Mouse (Mus musculus) lung, postnatal 0 days (tissue): ENCODE data around the gene Gm28053. TPM values are rescaled to one million over a fixed set of nuclear protein-coding genes. Genes with fewer than 3 reads are reported as not detected.

Source experiments
- ATAC-seq: fragments of 200-750 bp; cut with Nextera tagmentation; 2 replicates; pipeline ENCODE4 v1.8.0; 2017; ENCODE audit warnings: moderate library complexity
- DNase-seq: peaks from one replicate; pipeline ENCODE4 v3.0.0-alpha.2; 2016; ENCODE audit warnings: low spot score
- H3K27ac ChIP-seq: fragments of 300-500 bp; sonication (generic); 2 replicates; pipeline ENCODE4 v1.5.1; 2014; ENCODE audit warnings: antibody characterized with exemption, mild to moderate bottlenecking, low read length, mixed read lengths
- H3K27me3 ChIP-seq: fragments of 300-500 bp; sonication (generic); replicated peaks from 2 replicates; pipeline ENCODE4 v1.6.1; 2014; ENCODE audit warnings: low read length, mixed read lengths; ENCODE audit not compliant: insufficient read depth
- H3K36me3 ChIP-seq: fragments of 300-500 bp; sonication (generic); 2 replicates; pipeline ENCODE4 v1.6.1; 2014; ENCODE audit warnings: low read length, mixed read lengths; ENCODE audit not compliant: insufficient read depth
- H3K4me1 ChIP-seq: fragments of 300-500 bp; sonication (generic); 2 replicates; pipeline ENCODE4 v1.6.1; 2014; ENCODE audit warnings: antibody characterized with exemption, low read depth, low read length, mixed read lengths; ENCODE audit not compliant: insufficient read depth
- H3K4me2 ChIP-seq: fragments of 300-500 bp; sonication (generic); replicated peaks from 2 replicates; pipeline ENCODE4 v1.6.1; 2014; ENCODE audit warnings: low read depth, mild to moderate bottlenecking, low read length, moderate library complexity, mixed read lengths
- H3K4me3 ChIP-seq: fragments of 300-500 bp; sonication (generic); 2 replicates; pipeline ENCODE4 v1.5.1; 2014; ENCODE audit warnings: low read depth, low read length
- H3K9ac ChIP-seq: fragments of 300-500 bp; sonication (generic); replicated peaks from 2 replicates; pipeline ENCODE4 v1.6.1; 2014; ENCODE audit warnings: low read depth, mild to moderate bottlenecking
- H3K9me3 ChIP-seq: fragments of 300-500 bp; sonication (generic); 2 replicates; pipeline ENCODE4 v1.6.1; 2016; ENCODE audit warnings: low read length, mixed read lengths
- CTCF ChIP-seq: IDR thresholded peaks from 2 replicates; pipeline ENCODE4 v1.5.1; 2016; ENCODE audit warnings: antibody characterized with exemption, mild to moderate bottlenecking
- EP300 ChIP-seq: IDR thresholded peaks from 2 replicates; pipeline ENCODE4 v1.6.1; 2016; ENCODE audit warnings: antibody characterized with exemption, mild to moderate bottlenecking, control low read depth
- WGBS: fragments of 180-500 bp; shearing (Covaris S2); extraction: QIAGEN DNeasy Blood & Tissue Kit; methylation state at CpG from one replicate; pipeline ENCODE4 v1.1.7; 2014; 5-methylcytosine and 5-hydroxymethylcytosine counted together
- polyA plus RNA-seq: library from polyadenylated mRNA; unstranded; fragments of >200 nt; fragmentation: Nextera tagmentation; extraction: Ambion mirVana; gene quantifications from 2 replicates; pipeline ENCODE4 v1.2.1, GENCODE M21; 2015

The Gm28053 gene
- polyA plus RNA-seq, 1 experiment from 2014 or later: 2.2 TPM

DNA sequence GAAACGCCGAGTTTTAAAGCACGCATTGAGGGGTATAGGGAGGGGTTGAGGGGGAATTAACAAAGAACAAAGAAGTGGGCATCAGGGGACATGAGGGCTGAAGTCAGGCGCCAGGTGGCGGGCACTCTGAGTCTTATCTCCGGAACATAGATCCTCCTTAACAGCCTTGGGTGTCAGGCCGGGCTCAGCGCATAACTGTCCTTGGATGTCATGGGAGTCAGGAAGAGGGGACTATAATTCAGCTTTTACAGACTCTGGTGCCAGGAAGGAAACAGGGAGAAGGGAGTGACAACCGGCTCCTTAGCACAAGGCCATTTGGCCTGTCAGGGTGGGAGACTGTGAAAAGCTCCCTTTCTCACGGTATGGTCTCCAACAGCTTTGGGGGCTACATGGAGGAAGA is 46.1 kb downstream of the Gm28053 start:
- ATAC-seq: no peak
- DNase-seq: no peak
- Histone ChIP-seq H3K4me2 (no peak overlapping the region), H3K4me3 (no peak overlapping the region), H3K27ac (no peak overlapping the region), H3K36me3 (no peaks in the 10 kb centered on the region), H3K9me3 (no peaks in the 10 kb centered on the region), H3K9ac (no peak overlapping the region), H3K27me3 (no peaks in the 10 kb centered on the region), H3K4me1 (no peaks in the 10 kb centered on the region)
- no peak for TF ChIP-seq CTCF
- TF ChIP-seq EP300: no peak
- WGBS: 92% methylated on average over 10 of the region's 10 CpGs

GRCm38 (mm10) chr6:48768178-48768869 is 49.9 kb downstream of the Gm28053 start:
- DNase-seq (no peak), ATAC-seq (no peak)
- Histone ChIP-seq H3K36me3 (no peaks in the 10 kb centered on the region), H3K27ac (no peak overlapping the region), H3K27me3 (no peaks in the 10 kb centered on the region), H3K9me3 (no peaks in the 10 kb centered on the region), H3K4me2 (no peak overlapping the region), H3K9ac (no peak overlapping the region), H3K4me1 (no peaks in the 10 kb centered on the region), H3K4me3 (no peak overlapping the region)
- WGBS: 59% methylated on average over 9 of the region's 9 CpGs
- TF ChIP-seq EP300 (no peak), CTCF (no peak)

DNA sequence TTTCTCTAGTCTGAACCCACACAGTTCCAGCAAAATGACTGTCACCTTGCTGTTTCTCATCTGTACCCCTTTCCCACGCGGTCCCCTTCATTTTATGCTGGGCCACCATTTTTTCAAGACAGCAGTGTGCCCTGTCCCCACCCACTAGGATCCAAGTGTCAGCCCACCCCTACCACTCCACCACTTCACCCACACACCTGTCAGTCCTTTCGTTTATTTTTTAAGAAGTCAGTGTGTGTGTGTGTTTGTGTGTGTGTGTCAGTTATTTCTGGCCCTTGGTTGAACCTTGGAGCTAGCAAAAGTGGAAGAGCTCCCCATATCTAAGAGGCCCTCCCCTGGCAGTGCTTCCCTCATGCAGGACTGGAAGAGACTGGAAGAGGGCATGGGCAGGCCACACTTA is 50.5 kb downstream of the Gm28053 start:
- Histone ChIP-seq H3K36me3 (no peaks in the 10 kb centered on the region), H3K9ac (no peak overlapping the region), H3K27ac (no peak overlapping the region), H3K9me3 (no peaks in the 10 kb centered on the region), H3K4me1 (no peaks in the 10 kb centered on the region), H3K27me3 (no peaks in the 10 kb centered on the region), H3K4me2 (no peak overlapping the region), H3K4me3 (no peak overlapping the region)
- 71% methylated on average over 3 of the region's 3 CpGs for WGBS
- no peak for ATAC-seq
- TF ChIP-seq EP300 (no peak), CTCF (no peak)
- no peak for DNase-seq

- Histone ChIP-seq H3K4me3 (no peak within 1 kb of the TSS), H3K9me3 (no peaks in the 10 kb centered on the region), H3K4me1 (no peaks in the 10 kb centered on the region), H3K27ac (no peak within 1 kb of the TSS), H3K4me2 (no peak within 1 kb of the TSS), H3K27me3 (no peaks in the 10 kb centered on the region), H3K9ac (no peak within 1 kb of the TSS), H3K36me3 (no peaks in the 10 kb centered on the region)
- ATAC-seq: no peak
- DNase-seq: no peak
- TF ChIP-seq EP300 (no peak), CTCF (no peak)
- 65% methylated on average over 3 of the region's 3 CpGs for WGBS
Observed at GRCm38 (mm10) chr6:48770696-48771095, 52.3 kb downstream of the Gm28053 start, which contains the start of gene Gimap3. TSS of gene Gimap3 (minus strand) at chr6:48770851.

- Histone ChIP-seq H3K36me3 (no peaks in the 10 kb centered on the region), H3K4me3 (no peak overlapping the region), H3K27ac (no peak overlapping the region), H3K27me3 (no peaks in the 10 kb centered on the region), H3K4me2 (no peak overlapping the region), H3K4me1 (no peaks in the 10 kb centered on the region), H3K9ac (no peak overlapping the region), H3K9me3 (no peaks in the 10 kb centered on the region)
- TF ChIP-seq CTCF (peak; percentile 92), EP300 (no peak)
- peak; percentile 79 for ATAC-seq
- 8% methylated on average over 8 of the region's 8 CpGs for WGBS
- peak; percentile 87 for DNase-seq
Observed at GRCm38 (mm10) chr6:48772030-48772429, 53.6 kb downstream of the Gm28053 start.

DNA sequence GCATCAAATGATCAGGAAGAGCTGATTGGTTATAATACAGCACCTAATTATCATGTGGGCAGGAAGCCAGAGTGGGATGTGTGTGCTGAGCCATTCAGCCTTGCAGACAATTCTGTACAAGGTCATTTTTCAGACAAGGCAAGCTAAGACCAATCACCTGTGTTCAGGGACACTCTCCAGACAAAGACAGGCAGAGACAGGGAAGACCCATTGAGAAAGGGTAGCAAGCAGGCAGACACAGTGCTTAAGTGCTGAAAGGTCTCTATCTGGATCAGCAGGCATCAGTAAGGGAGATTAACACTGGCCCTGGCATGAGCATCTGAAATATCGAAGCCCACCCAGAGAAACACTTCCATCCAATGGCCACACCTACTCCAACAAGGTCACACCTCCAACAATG is 66.0 kb downstream of the Gm28053 start:
- ATAC-seq (no peak), DNase-seq (no peak)
- TF ChIP-seq CTCF: no peak
- no peak for TF ChIP-seq EP300
- no peaks in the 10 kb centered on the region for H3K36me3 ChIP-seq
- peaks cover 6% of the 10 kb centered on the region; the same call in 1 of the 2 replicates for H3K4me1 ChIP-seq
- no peak overlapping the region for H3K9ac ChIP-seq
- no peak overlapping the region for H3K4me2 ChIP-seq
- H3K27ac ChIP-seq: peak overlapping the region; percentile 51
- no peak overlapping the region for H3K4me3 ChIP-seq
- no peaks in the 10 kb centered on the region for H3K9me3 ChIP-seq
- H3K27me3 ChIP-seq: no peaks in the 10 kb centered on the region
- 73% methylated on average over 1 of the region's 1 CpGs for WGBS
